Comparison of ENCODE assay signal across 17 mouse cellular contexts in the genomic region with DNA sequence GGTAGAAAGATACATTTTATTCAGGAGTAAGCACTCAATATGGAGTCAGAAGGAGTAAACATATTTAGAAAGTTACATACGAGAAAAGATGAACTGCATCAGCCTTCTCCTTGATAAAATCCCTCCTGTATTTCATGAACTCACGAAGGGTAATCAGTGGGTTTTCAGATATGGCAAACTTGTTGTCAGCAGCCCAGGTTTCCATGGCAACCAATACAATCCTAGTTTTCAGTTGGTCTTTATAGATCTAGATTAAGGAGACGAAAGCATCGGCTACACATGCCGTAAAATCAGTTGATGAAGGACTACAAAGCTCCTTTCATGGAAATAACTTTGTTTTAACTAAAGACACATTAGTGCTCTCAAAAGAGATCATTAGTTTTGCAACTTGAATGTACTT.
A peak's percentile ranks its signal among the peaks of the same experiment; 100 is the strongest.
DNase-seq lines count a peak whose midpoint lies in the region; ATAC-seq and TF ChIP-seq lines count a peak whose summit lies in the region.
"Had no signal": no experiment of that assay in that cellular context is flagged by ENCODE, and none has a peak within 500 bp of the region (broad histone marks: within the 10 kb centered on the region; RNA-seq: fewer than 3 reads in every experiment).

No protein-coding gene starts in this region.

- no peaks in the 10 kb centered on the region for H3K27me3 ChIP-seq in forebrain, embryonic 13.5 days
- no peaks in the 10 kb centered on the region for H3K27me3 ChIP-seq in midbrain, postnatal 0 days (ENCODE audit: insufficient read depth, low read length)
- no peaks in the 10 kb centered on the region for H3K27me3 ChIP-seq in kidney, adult 2 months (replicated peaks; ENCODE audit: control insufficient read depth, insufficient read depth, low read length)
- H3K27me3 ChIP-seq: embryonic facial prominence, embryonic 12.5 days; limb, embryonic 15.5 days; stomach, embryonic 15.5 days had no signal

- H3K36me3 ChIP-seq in forebrain, embryonic 13.5 days (ENCODE audit: poor library complexity, severe bottlenecking): no peaks in the 10 kb centered on the region
- H3K36me3 ChIP-seq in midbrain, postnatal 0 days (ENCODE audit: insufficient read depth, low read length): no peaks in the 10 kb centered on the region
- no peaks in the 10 kb centered on the region for H3K36me3 ChIP-seq in kidney, adult 2 months (ENCODE audit: control insufficient read depth, insufficient read depth, low read length)
- H3K36me3 ChIP-seq: embryonic facial prominence, embryonic 12.5 days; limb, embryonic 15.5 days; stomach, embryonic 15.5 days had no signal

- TF ChIP-seq POLR2A in kidney, adult 2 months (IDR thresholded peaks at IDR 0.05; ENCODE audit: low read depth, low read length): no peak

- 0 out of 2 replicates have a peak, but pooled peaks cover 8% of the 10 kb centered on the region for H3K4me1 ChIP-seq in forebrain, embryonic 13.5 days
- H3K4me1 ChIP-seq in midbrain, postnatal 0 days (ENCODE audit: insufficient read depth, low read length): no peaks in the 10 kb centered on the region
- no peaks in the 10 kb centered on the region for H3K4me1 ChIP-seq in kidney, adult 2 months (ENCODE audit: control insufficient read depth, insufficient read depth, low read length)
- H3K4me1 ChIP-seq: embryonic facial prominence, embryonic 12.5 days; limb, embryonic 15.5 days; stomach, embryonic 15.5 days had no signal

- H3K4me2 ChIP-seq in forebrain, embryonic 13.5 days: no peak overlapping the region
- H3K4me2 ChIP-seq in midbrain, postnatal 0 days (ENCODE audit: low read depth, low read length, poor library complexity, severe bottlenecking): no peak overlapping the region
- H3K4me2 ChIP-seq: embryonic facial prominence, embryonic 12.5 days; limb, embryonic 15.5 days; stomach, embryonic 15.5 days had no signal

- WGBS in forebrain, embryonic 13.5 days: 9% methylated on average over 5 of the region's 5 CpGs
- 11% methylated on average over 5 of the region's 5 CpGs for WGBS in midbrain, postnatal 0 days
- whole genome bisulfite sequencing in kidney, adult 2 months: 82% methylated on average over 5 of the region's 5 CpGs

- no peak overlapping the region for H3K4me3 ChIP-seq in forebrain, embryonic 13.5 days
- H3K4me3 ChIP-seq in midbrain, postnatal 0 days (ENCODE audit: low read depth, low read length): no peak overlapping the region
- H3K4me3 ChIP-seq in kidney, adult 2 months (ENCODE audit: insufficient read depth, low read depth, low read length): no peak overlapping the region
- H3K4me3 ChIP-seq: embryonic facial prominence, embryonic 12.5 days; limb, embryonic 15.5 days; myocyte; stomach, embryonic 15.5 days had no signal

- TF ChIP-seq CTCF in midbrain, postnatal 0 days (IDR thresholded peaks at IDR 0.05): no peak
- TF ChIP-seq CTCF in kidney, adult 2 months (conservative IDR thresholded peaks at IDR 0.05; ENCODE audit: insufficient read depth, insufficient read length, low read depth, low read length): no peak

- H3K9me3 ChIP-seq in forebrain, embryonic 13.5 days (replicated peaks): no peaks in the 10 kb centered on the region
- H3K9me3 ChIP-seq in midbrain, postnatal 0 days (ENCODE audit: low read length): no peaks in the 10 kb centered on the region
- H3K9me3 ChIP-seq: embryonic facial prominence, embryonic 12.5 days; limb, embryonic 15.5 days; stomach, embryonic 15.5 days had no signal

- ATAC-seq in forebrain, embryonic 13.5 days: peak; percentile 71
- ATAC-seq in midbrain, postnatal 0 days (ENCODE audit: low FRiP score): no peak

- peak; percentile 22 for DNase-seq in layer of hippocampus, adult 11-12 months (ENCODE audit: low spot score)
- no peak for DNase-seq in layer of hippocampus, adult 9-10 months (ENCODE audit: low spot score)
- DNase-seq in right cerebral cortex, postnatal 10 days (ENCODE audit: low spot score in 2 of 2): peak; percentile 38 to 49
- no peak for DNase-seq in right cerebral cortex, postnatal 25 days
- peak; percentile 55 for DNase-seq in midbrain, postnatal 0 days (ENCODE audit: low spot score)
- DNase-seq in spleen, postnatal 36 days (ENCODE audit: low spot score in 2 of 2): no peak
- DNase-seq in kidney, adult 2 months: no peak
- DNase-seq: adrenal gland, postnatal 14 days; cerebellum, adult 9-10 months; gastrocnemius, postnatal 14 days; heart, postnatal 10 days; lung, adult 18-20 months had no signal

- H3K27ac ChIP-seq in forebrain, embryonic 13.5 days: no peak overlapping the region
- no peak overlapping the region for H3K27ac ChIP-seq in midbrain, postnatal 0 days (ENCODE audit: low read depth, low read length)
- H3K27ac ChIP-seq in kidney, adult 2 months (ENCODE audit: insufficient read depth, low read depth, low read length): no peak overlapping the region
- H3K27ac ChIP-seq: embryonic facial prominence, embryonic 12.5 days; limb, embryonic 15.5 days; stomach, embryonic 15.5 days had no signal

- H3K9ac ChIP-seq in forebrain, embryonic 13.5 days: no peak overlapping the region
- H3K9ac ChIP-seq in midbrain, postnatal 0 days (replicated peaks; ENCODE audit: low read length, poor library complexity, severe bottlenecking): no peak overlapping the region
- H3K9ac ChIP-seq: embryonic facial prominence, embryonic 12.5 days; limb, embryonic 15.5 days; stomach, embryonic 15.5 days had no signal

Comparison
In these comparisons a context has a peak if more than half of its experiments do, and no peak if none do; other contexts are left out.
1. DNase-seq: peak in layer of hippocampus, adult 11-12 months (single experiment), right cerebral cortex, postnatal 10 days (2 of 2) and midbrain, postnatal 0 days (single experiment); none in layer of hippocampus, adult 9-10 months (single experiment), right cerebral cortex, postnatal 25 days (single experiment), spleen, postnatal 36 days (0 of 2) and kidney, adult 2 months (single experiment).